Mouse (Mus musculus) left cerebral cortex, postnatal 36 days (tissue): ENCODE data around the gene Ptges2. TPM values are rescaled to one million over a fixed set of nuclear protein-coding genes. Genes with fewer than 3 reads are reported as not detected.
A peak's percentile ranks its signal among the peaks of the same experiment; 100 is the strongest.

Source experiments
- DNase-seq, 2 experiments: peaks; one replicate each; pipeline ENCODE4 v3.0.0; 2021 to 2022; ENCODE audit warnings: low spot score in 2 of 2, mixed read lengths in 1 of 2
- intact Hi-C: fragments of 180-260 bp; cut with DNase I; formaldehyde crosslinking; loops from one replicate; pipeline ENCODE4 v1.15.1; 2025
- total RNA-seq, 2 experiments: library from RNA; stranded (reverse); gene quantifications; 2 replicates each; pipeline ENCODE4 v1.2.3; 2021

The Ptges2 gene
- total RNA-seq, 2 experiments from 2014 or later, result 40.6 to 54.8 TPM

DNA sequence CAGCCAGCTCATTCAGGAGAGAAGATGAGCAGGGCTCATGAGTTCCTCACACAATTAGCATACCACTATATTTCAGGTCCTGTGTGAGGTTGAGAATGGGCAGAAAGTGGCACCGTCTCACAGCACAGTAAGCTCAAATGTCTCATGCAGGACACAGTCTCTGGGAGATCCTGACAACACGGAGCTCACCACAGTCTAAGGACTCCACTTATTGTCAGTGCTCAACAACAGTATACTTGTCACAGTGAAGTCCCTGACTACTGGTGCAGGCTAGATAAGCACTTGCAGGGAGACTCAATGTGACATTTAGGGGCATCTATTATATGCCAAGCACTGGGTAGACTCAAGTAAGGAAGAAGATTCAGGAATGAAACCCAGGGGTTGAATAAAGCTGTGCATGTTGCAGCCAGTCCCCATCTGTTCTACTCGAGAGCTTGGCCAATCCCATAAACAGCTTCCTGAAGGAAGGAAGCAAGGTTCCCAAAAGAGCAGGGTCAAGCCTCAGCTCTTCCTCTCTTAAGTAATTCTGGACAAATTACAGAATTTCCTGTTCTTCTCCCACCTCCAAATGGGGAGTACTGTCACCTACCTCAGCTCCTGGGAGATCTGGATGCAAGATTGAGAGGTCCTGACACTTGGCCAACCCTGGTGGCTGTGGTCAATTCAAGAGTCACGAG, 33.7 kb downstream of the Ptges2 start:
- intact Hi-C loops, result loop anchor here (2.0 kb wide), 1 partner anchor 21 kb away; the partner anchor contains the start of genes Naif1 and Slc25a25
- no peak for DNase-seq

DNA sequence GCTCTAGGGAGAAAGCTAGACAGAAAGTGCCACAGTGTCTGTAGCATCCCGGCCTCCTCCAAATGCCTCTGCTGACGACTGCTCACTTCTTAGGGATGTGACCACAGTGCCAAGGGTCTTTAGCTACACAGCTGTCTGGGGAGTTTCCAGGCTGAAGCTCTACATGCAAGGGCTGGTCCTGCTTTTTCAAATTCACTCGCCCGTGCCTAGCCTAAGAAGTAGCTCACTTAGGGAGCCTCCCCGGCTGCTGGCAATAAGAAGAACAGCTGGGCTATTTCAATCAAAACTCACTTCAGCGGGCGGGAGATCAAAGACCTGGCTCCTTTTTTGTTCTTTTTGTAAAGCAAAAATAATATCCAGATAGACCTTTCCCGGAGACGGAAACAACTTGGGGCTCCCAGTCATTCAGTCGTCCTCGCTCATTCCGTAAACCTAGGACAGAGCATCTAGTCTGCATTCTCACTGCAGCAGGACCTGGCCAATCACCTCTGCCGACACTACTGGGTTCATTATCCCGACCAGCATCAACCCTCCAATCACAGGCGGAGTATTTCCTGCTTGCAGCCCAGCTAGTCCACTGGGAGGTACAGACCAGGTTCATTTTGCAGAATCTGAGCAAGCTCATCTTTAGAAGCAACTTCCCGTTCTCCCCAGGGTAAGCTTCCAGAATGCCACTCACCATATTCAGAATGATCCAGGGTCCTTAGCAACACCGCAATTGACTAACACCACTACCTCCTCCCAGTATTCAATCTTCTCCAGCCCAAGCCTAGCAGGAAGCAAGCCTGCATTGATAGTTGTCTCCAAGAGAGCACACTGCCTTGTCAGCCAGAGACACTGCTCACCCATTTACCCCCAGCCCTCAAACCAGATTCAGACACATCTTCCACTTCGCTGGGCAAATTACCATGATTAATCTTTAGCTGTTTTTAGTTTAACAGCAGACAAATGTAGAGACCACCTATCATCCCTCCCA, 35.3 kb downstream of the Ptges2 start:
- peak; percentile 87 for DNase-seq
- intact Hi-C loops, result no loop called here

DNA sequence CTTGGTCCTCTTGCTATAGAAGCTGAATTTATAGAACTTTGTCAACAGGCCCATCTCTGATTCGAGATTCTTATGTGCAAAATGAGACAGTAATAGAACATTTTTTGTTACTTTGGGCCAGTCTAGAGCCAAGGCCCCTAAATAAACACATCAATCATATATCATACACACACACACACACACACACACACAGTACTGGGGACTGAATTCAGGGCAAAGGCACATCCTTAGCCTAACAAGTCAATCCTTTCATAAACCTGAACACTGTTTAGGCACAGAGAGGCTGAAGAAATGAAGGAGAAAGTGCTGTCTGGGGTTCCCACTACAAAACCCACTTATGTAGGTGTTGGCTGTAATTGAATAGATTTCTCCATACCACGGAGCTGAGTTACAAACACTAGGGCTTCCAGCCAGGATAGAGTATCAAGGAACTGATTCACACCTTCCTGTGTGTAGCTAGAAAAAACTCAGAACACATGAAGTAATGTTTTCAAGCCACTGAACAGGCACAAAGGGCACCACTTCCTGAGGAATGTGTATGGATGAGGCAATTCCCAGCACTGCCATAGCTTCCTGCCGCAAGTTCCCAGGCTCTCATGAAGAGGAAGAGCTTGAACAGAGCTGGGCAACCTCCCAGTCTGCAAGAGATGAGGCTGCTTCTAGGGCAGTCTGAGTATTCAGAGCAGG, 41.1 kb downstream of the Ptges2 start:
- intact Hi-C loops, result no loop called here
- DNase-seq, result no peak

DNA sequence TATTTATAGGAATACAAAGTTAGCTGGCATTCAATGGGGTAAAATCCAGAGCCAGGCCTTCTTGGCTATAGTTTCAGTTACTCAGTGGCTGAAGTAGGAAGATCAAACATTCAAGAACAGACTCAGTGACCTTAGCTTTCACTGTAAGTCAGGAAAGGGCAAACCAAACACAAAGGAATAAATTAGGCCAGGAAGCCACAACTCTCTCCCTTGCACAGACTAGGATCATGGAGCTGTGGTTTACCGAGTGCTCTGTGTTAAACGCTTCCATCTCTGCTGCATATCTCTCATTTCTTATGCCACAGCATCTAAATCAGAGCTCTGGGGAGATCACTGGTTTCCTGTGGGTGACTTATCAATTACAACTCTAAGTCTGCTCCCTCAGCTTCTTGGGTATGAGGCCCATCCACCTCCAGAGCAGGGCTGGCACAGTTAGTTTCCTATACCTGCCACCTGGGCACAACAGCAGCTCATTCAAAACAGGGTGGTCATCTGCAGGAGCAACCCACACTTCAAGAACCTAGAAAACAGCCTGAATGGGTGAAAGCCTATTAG, 42.0 kb downstream of the Ptges2 start:
- intact Hi-C loops, result no loop called here
- DNase-seq, result no peak

DNA sequence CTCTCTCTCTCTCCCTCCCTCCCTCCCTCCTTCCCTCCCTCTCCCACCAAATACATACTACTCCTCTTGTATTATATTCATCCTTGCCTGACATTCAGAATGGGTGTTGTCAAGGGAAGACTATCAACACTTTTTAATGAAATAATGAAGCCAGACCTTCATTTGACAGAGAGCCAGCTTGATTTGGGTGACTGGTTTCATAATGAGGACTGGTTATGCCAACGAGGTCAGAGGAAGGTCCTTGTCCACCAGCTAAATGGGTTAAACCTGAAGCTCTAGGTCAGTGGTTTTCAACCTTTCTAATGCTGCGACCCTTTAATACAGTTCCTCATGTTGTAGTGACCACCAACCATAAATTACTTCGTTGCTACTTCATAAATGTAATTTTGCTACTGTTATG, 43.0 kb downstream of the Ptges2 start:
- no peak for DNase-seq
- intact Hi-C loops, result no loop called here

DNA sequence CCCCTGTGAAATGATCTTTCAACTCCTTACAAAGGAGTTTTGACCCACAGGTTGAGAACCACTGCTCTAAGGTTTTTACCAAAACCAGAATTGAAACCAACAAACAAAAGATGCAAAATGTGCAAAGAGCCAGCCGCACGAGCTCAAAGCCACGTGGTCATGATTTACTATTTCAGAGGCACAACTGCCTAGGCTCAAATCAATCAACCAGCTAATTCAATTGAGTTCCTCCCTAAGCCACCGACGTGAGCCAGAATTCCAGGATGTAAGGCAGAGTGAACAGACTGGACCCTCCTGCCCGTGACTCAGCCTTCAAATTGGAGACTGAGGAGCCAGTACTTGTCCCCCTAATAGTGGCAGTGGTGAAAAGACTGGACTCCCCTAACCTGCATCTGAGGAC, 43.5 kb downstream of the Ptges2 start:
- intact Hi-C loops, result no loop called here
- no peak for DNase-seq

DNA sequence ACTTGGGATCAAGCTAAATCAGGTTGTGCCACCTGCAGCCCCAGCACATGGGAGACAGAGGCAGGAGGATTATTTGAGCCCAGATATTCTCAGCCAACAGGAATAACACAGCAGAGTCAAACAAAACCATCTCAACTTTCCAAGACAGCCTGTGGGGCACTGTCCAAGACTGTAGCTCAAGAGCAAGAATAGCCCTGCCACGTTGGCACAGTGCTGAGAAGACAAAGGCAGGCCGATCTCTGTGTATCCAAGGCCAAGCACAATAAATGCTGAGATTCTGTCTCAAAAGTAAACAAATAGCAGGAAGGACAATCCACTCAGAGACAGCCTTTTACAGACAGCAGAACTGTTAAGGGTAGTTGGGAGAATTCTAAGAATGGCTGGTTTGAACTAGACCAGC, 44.5 kb downstream of the Ptges2 start:
- DNase-seq, result no peak
- intact Hi-C loops, result no loop called here

DNA sequence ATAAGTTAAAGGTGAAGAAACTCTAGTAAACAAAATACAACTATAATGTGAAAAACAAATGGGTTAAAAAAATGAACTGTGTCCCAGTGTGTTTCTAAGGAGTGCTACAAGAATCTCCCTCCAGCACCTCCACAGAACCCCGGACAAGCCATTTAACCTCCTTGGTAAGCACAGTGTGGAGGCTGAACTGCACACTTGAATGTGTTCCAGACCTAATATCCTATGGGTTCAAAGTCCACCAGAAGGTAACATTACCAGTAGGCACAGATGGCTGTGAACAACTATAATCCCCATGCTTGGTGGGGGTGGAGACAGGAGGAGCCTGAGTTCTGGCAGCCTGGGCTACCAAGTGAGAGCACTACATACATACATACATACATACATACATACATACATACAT, 44.9 kb downstream of the Ptges2 start:
- DNase-seq, result no peak
- intact Hi-C loops, result no loop called here

DNA sequence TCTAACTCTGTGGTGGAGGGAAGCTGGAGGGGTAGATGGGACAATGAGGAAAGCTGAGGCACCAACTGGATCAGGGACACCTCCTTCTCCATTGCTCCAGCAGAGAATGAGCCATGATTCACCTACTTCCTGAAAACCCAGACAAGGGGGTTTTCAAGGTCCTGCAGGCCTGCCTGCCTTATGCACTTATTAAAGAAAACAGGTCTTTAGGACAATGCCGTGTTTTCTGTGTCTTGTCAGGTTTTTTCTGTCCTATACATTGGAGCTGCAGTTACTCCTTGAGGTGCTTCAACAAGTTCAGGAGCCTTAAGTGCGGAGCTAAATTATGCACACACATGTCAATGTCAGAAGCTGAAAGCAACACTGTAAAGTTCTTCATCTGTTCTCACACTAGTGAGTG, 45.9 kb downstream of the Ptges2 start:
- DNase-seq, result no peak
- intact Hi-C loops, result no loop called here

DNA sequence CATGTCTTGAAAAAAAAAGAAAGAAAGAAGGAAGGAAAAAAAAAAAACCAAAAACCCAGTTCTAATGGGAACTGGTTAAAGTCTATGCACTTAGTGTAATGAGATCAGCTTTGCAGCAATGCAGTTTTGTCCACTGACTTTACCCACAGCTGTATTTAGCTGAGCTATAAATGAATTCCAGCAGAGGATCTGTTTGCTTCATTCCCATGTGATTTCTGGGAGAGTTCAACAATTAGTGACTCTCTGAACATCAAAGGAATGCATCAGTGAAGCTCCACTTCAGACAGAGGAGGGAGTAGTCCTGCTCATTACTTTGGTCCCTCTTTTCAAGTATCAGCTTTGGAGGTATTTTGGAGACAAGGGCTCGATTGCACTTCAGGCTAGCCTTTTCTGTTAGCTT, 49.8 kb downstream of the Ptges2 start:
- intact Hi-C loops, result no loop called here
- DNase-seq, result no peak

DNA sequence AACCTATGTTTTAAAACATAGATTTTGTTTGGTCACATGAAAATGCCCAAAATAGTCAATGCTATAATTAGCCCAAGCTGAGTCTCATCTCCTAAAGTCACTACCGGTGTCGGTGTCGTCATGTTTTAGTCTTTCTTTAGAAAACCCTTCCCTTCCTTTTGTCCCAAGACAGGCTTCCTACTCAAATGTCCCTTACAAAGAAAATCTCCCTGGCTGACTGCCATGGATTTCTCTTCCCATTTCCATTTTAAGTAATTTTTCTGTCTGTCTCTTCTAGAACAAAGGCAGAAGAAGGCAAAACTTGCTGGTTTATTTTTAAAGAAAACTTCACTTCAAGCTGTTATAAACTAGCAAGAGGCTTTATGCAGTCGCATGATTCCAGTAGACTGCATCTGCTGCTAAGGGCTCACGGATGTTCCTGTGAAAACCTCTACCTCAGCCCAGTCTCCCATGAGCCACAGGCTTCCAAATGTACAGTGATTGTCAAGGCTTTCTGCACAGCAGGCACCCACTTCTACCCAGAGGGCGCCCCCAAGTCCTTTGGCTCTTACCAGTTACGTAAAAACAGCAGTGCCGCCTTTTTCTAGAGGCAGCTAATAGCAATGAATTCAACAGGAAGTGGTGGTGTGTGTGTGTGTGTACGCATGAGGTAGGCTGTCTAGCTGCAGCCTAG, 51.7 kb downstream of the Ptges2 start:
- intact Hi-C loops, result no loop called here
- peak in 1 of 2 experiments; percentile 50 for DNase-seq

DNA sequence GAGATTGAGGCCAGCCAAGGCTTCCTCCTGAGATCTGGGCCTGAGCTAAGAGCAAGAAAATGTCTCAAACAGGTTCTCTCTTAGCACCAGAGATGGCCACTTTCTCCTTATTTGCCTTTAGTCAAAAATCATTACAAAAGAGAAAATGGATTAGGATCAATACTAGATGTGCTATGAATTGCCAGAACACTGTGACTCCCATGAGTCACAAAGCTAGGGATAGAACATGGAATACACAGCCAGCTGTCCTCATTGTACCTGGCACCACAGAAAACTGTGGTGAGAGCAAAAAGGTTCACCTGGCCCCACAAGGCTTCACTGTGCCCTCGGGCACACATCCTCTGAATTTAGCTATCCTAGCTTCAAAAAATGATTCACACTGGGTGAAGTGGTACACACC, 52.8 kb downstream of the Ptges2 start:
- DNase-seq, result no peak
- intact Hi-C loops, result no loop called here

DNA sequence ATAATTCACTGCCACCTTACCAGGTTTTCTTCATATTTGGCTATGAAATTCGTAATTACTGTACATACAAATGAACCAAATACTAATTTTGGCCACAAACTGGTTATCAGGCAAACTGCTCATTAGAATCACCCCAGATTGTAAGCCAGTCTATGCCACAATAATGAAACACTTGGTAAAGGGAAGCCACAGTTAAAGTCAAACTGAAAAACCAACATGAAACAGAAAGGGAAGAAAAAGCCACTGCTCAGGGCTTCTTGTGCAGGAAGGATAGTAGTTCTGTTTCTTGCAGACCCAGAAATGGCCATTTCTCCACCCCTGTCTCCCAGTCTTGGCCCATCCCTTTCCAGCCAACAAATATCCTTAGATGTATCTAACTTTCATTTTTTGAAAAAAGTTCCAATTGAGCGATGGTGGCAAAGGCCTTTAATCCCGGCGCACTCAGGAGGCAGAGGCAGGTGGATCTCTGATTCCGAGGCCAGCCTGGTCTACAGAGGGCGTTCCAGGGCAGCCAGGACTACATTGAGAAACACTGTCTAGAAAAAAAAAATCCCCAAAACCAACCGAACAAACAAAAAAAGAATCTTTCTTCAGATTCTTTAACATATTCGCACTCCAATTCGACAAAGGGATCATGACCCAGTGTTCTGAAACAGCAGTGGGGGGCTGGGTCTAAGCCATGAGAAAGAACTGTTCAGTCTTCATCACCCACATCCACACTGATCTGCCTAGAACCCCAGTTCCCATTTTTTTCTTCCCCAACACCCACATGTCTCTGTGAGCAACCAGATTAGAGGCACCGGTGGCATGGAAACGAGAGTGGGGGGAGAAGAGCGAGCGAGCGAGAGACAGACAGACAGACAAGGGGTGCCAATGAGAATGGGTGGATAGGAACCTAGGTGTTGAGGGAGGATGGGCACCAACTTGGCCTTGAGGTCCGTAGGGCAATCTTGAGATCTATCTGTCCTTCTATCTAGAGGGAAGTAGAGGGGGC, 54.4 kb downstream of the Ptges2 start, which contains the start of gene Naif1:
Gene Naif1 (plus strand): TSS at position 697 of the 994 bp plus-strand sequence.
- intact Hi-C loops, result loop anchor here (2.0 kb wide), 1 partner anchor 21 kb away; no protein-coding TSS in a partner anchor
- DNase-seq, result peak; percentile 46 to 51

DNA sequence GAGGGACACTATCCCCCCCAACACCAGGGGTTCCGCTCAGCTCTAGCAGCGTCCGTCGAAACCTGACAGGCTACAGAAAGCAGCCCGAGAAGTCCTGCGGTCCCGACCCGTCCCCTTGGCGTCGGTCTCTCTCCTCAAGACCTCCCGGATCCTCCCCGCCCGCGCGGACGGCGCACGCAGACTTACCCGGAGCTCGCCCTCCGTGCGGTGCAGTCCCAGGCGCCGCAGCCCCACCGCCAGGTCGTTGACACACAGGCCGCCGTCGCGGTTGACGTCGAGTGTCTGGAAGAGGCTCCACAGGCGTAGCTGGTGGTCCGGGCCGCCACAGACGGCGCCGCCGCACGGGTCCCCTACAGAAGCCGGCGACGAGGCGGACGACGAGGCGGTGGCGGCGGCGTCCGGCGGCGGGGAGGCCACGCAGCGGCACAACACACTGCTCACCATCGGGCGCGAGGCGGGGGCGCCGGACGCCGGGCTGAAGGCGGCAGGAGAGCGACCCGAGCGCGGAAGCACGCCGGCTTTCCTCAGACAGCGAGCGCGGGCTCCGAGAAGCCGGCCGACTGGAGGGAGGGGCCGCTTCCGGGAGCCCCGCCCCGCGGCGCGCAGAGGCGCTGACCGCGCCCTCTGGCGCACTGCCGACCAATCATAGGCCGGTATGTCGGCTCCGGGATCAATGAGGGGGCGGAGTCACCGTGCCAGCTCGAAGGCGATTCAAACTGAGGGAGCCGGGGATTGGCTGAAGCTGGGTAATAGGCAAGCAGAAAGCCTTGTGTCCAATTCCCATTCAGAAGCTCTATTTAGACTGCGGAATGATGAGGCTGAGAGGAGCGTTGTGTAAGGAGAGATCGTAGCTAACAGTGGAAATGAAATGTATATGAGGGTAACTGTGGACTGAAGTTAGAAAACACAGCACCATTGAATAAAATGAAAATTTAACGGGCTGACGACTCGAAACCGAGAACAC, 55.5 kb downstream of the Ptges2 start, which contains the start of gene Slc25a25:
Gene Slc25a25 (minus strand): TSS at position 565 of the 964 bp plus-strand sequence.
- intact Hi-C loops, result loop anchor here (2.0 kb wide), 1 partner anchor 22 kb away; no protein-coding TSS in a partner anchor
- peak; percentile 96 to 98 for DNase-seq

DNA sequence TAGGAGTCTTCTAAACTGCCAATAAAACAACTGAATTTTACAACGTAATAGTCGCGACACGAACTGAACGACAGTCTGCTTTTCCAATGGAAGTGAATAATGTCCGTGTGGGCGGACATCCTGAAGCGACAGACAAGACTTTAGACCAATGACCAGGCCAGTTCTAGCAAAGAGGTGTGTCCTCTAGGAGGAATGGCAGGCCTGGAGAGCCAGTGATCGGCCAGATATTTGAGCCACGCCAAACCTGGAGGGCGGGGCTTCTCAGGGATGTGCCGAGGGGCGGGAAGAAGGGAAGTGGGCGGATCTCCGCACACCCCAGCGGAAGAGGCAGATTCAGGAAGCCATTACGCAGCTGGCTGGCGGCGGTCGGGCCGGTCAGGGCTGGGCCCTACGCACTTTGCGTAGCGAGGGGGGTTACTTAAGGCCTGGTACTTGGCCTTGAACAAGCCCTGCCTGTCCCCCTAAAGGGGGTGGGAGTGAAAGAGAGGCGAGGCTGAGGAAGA, 56.2 kb downstream of the Ptges2 start:
- intact Hi-C loops, result loop anchor here (2.0 kb wide), 1 partner anchor 23 kb away; no protein-coding TSS in a partner anchor

DNA sequence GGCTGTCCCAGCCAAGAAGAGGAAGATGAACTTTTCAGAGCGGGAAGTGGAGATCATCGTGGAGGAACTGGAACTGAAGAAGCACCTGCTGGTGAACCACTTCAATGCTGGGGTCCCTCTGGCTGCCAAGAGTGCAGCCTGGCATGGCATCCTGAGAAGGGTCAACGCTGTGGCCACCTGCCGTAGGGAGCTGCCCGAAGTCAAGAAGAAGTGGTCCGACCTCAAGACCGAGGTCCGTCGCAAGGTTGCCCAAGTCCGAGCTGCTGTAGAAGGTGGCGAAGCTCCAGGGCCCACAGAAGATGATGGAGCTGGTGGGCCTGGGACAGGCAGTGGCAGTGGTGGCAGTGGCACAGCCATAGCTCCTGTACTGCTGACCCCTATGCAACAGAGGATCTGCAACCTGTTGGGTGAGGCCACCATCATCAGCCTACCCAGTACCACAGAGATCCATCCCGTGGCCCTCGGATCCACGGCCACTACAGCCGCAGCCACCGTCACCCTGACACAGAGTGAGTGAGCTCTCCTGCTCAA, 56.8 kb downstream of the Ptges2 start:
- intact Hi-C loops, result no loop called here
- DNase-seq, result no peak

More for the DNA sequence above, 56.2 kb downstream of the Ptges2 start:
- peak; percentile 98 for DNase-seq
